In genomic region chr6:77969774-77970173, GRCm38 (mm10) we compare ENCODE assay signal across 26 mouse cellular contexts. TPM values are rescaled to one million over a fixed set of nuclear protein-coding genes. Genes with fewer than 3 reads are reported as not detected.
DNase-seq lines count a peak whose midpoint lies in the region; ATAC-seq lines count a peak whose summit lies in the region.
"Had no signal": no experiment of that assay in that cellular context is flagged by ENCODE, and none has a peak within 500 bp of the region (broad histone marks: within the 10 kb centered on the region; RNA-seq: fewer than 3 reads in every experiment).

No protein-coding gene starts in this region.

- H3K4me2 ChIP-seq in neural tube, embryonic 14.5 days (ENCODE audit: low read depth, low read length): no peak overlapping the region
- no peak overlapping the region for H3K4me2 ChIP-seq in neural tube, embryonic 15.5 days
- no peak overlapping the region for H3K4me2 ChIP-seq in midbrain, embryonic 15.5 days
- H3K4me2 ChIP-seq: embryonic facial prominence, embryonic 12.5 days; heart, embryonic 13.5 days had no signal

- H3K27me3 ChIP-seq in neural tube, embryonic 14.5 days (ENCODE audit: control insufficient read depth, insufficient read depth, low read length): no peaks in the 10 kb centered on the region
- no peaks in the 10 kb centered on the region for H3K27me3 ChIP-seq in neural tube, embryonic 15.5 days (replicated peaks)
- H3K27me3 ChIP-seq in midbrain, embryonic 15.5 days (replicated peaks): no peaks in the 10 kb centered on the region
- H3K27me3 ChIP-seq: embryonic facial prominence, embryonic 12.5 days; heart, embryonic 13.5 days; megakaryocyte, embryonic 14.5 days had no signal

- WGBS in neural tube, embryonic 14.5 days: 35% methylated on average over 4 of the region's 4 CpGs
- WGBS in neural tube, embryonic 15.5 days: 34% methylated on average over 4 of the region's 4 CpGs
- WGBS in midbrain, embryonic 15.5 days: 33% methylated on average over 4 of the region's 4 CpGs

- no peak overlapping the region for H3K9ac ChIP-seq in neural tube, embryonic 14.5 days (replicated peaks; ENCODE audit: low read depth, low read length)
- no peak overlapping the region for H3K9ac ChIP-seq in neural tube, embryonic 15.5 days (replicated peaks)
- H3K9ac ChIP-seq in midbrain, embryonic 15.5 days: no peak overlapping the region
- H3K9ac ChIP-seq: embryonic facial prominence, embryonic 12.5 days; heart, embryonic 13.5 days; liver, postnatal 0 days had no signal

- ATAC-seq in neural tube, embryonic 14.5 days (ENCODE audit: low read depth): peak; percentile 34; the same call in 1 of the 2 replicates
- no peak for ATAC-seq in neural tube, embryonic 15.5 days (ENCODE audit: low FRiP score)
- peak; percentile 55; the same call in 1 of the 2 replicates for ATAC-seq in midbrain, embryonic 15.5 days (replicated peaks)
- ATAC-seq: activated CD4-positive, CD25-positive, alpha-beta regulatory T cell, adult 4 months; CD4-positive, CD25-positive, alpha-beta regulatory T cell, adult 4 months; liver, postnatal 0 days had no signal

- H3K4me1 ChIP-seq in neural tube, embryonic 14.5 days (ENCODE audit: control insufficient read depth, insufficient read depth, low read length): 0 out of 2 replicates have a peak, but pooled peaks cover 7% of the 10 kb centered on the region
- peaks cover 11% of the 10 kb centered on the region for H3K4me1 ChIP-seq in neural tube, embryonic 15.5 days
- H3K4me1 ChIP-seq in midbrain, embryonic 15.5 days: peaks cover 20% of the 10 kb centered on the region
- H3K4me1 ChIP-seq: embryonic facial prominence, embryonic 12.5 days; heart, embryonic 13.5 days; megakaryocyte, embryonic 14.5 days had no signal

- H3K4me3 ChIP-seq in neural tube, embryonic 14.5 days (ENCODE audit: low read depth, low read length): no peak overlapping the region
- H3K4me3 ChIP-seq in neural tube, embryonic 15.5 days (replicated peaks): no peak overlapping the region
- no peak overlapping the region for H3K4me3 ChIP-seq in midbrain, embryonic 15.5 days
- H3K4me3 ChIP-seq: embryonic facial prominence, embryonic 12.5 days; erythroblast, embryonic 14.5 days; gastrocnemius, adult 2 months; heart, embryonic 13.5 days; layer of hippocampus, adult 2 months; myocyte had no signal

- no peaks in the 10 kb centered on the region for H3K9me3 ChIP-seq in neural tube, embryonic 14.5 days (ENCODE audit: control insufficient read depth, low read length)
- no peaks in the 10 kb centered on the region for H3K9me3 ChIP-seq in neural tube, embryonic 15.5 days (replicated peaks)
- no peaks in the 10 kb centered on the region for H3K9me3 ChIP-seq in midbrain, embryonic 15.5 days
- H3K9me3 ChIP-seq: embryonic facial prominence, embryonic 12.5 days; heart, embryonic 13.5 days; megakaryocyte, embryonic 14.5 days had no signal

- no peaks in the 10 kb centered on the region for H3K36me3 ChIP-seq in neural tube, embryonic 14.5 days (ENCODE audit: control insufficient read depth, insufficient read depth, low read length)
- H3K36me3 ChIP-seq in neural tube, embryonic 15.5 days: no peaks in the 10 kb centered on the region
- H3K36me3 ChIP-seq in midbrain, embryonic 15.5 days (replicated peaks): no peaks in the 10 kb centered on the region
- H3K36me3 ChIP-seq: embryonic facial prominence, embryonic 12.5 days; heart, embryonic 13.5 days had no signal

- no peak overlapping the region for H3K27ac ChIP-seq in neural tube, embryonic 14.5 days (ENCODE audit: low read depth, low read length)
- H3K27ac ChIP-seq in neural tube, embryonic 15.5 days (replicated peaks): no peak overlapping the region; the same call in 1 of the 2 replicates
- H3K27ac ChIP-seq in midbrain, embryonic 15.5 days: 0 out of 2 replicates have a peak overlapping the region, but pooled peaks have one; percentile 28
- H3K27ac ChIP-seq: embryonic facial prominence, embryonic 12.5 days; gastrocnemius, adult 2 months; heart, embryonic 13.5 days; layer of hippocampus, adult 2 months; stomach, postnatal 0 days had no signal

- DNase-seq in embryo, embryonic 10.5 days (ENCODE audit: low spot score): peak; percentile 20
- no peak for DNase-seq in embryo, embryonic 11 days
- DNase-seq in adrenal gland, postnatal 10 days: no peak
- DNase-seq in spleen, adult 12 weeks (ENCODE audit: low spot score): no peak
- DNase-seq: adrenal gland, postnatal 14 days; gastrocnemius, adult 2 months; kidney, adult 8-10 months; kidney, postnatal 14 days; liver, postnatal 0 days; right cerebral cortex, postnatal 4 days; thymus, postnatal 14 days had no signal

RNA-seq across cellular contexts. Expression of gene Ctnna2, which starts 9.7 kb away (rescaled TPM):
- 108 and 150 TPM in 2 replicates for polyA plus RNA-seq in neural tube, embryonic 14.5 days (2014; fragmentation: Nextera tagmentation; extraction: Ambion mirVana)
- 99.0 and 119 TPM in 2 replicates for polyA plus RNA-seq in neural tube, embryonic 15.5 days (2015; fragmentation: Nextera tagmentation; extraction: Ambion mirVana)
- polyA plus RNA-seq in midbrain, embryonic 15.5 days (2015; fragmentation: Nextera tagmentation; extraction: Ambion mirVana): 137 and 145 TPM in 2 replicates
- 1 to 10 TPM; 3.0 to 6.3 TPM for total RNA-seq in adrenal gland, postnatal 10 days (2021)
- total RNA-seq: gastrocnemius, adult 2 months; granulocyte monocyte progenitor cell, adult 5-6 weeks; heart, postnatal 25 days; liver, adult 2 months had no signal
- polyA plus RNA-seq: CD4-positive, CD25-positive, alpha-beta regulatory T cell, adult 4 months; erythroblast, embryonic 14.5 days; liver, adult 2 months; liver, postnatal 0 days; myocyte had no signal
